Mouse (Mus musculus) kidney, postnatal 0 days (tissue): ENCODE results near the gene Nop14. TPM values are rescaled to one million over a fixed set of nuclear protein-coding genes. Genes with fewer than 3 reads are reported as not detected.

ENCODE experiments used
- ATAC-seq: fragments of 200-750 bp; cut with Nextera tagmentation; replicated peaks from 2 replicates; pipeline ENCODE4 v1.8.0; 2017; ENCODE audit warnings: low read depth, moderate number of reproducible peaks, moderate TSS enrichment, moderate library complexity; ENCODE audit not compliant: low FRiP score
- DNase-seq: peaks from one replicate; pipeline ENCODE4 v3.0.0-alpha.2; 2016; ENCODE audit warnings: low spot score
- H3K27ac ChIP-seq: fragments of 300-500 bp; sonication (generic); 2 replicates; pipeline ENCODE4 v1.5.1; 2014; ENCODE audit warnings: mild to moderate bottlenecking
- H3K27me3 ChIP-seq: fragments of 300-500 bp; sonication (generic); 2 replicates; pipeline ENCODE4 v1.6.1; 2014; ENCODE audit warnings: low read length, mixed read lengths; ENCODE audit not compliant: insufficient read depth
- H3K36me3 ChIP-seq: fragments of 300-500 bp; sonication (generic); 2 replicates; pipeline ENCODE4 v1.6.1; 2014; ENCODE audit warnings: low read length, mixed read lengths; ENCODE audit not compliant: insufficient read depth
- H3K4me1 ChIP-seq: fragments of 300-500 bp; sonication (generic); replicated peaks from 2 replicates; pipeline ENCODE4 v1.6.1; 2014; ENCODE audit warnings: antibody characterized with exemption, low read length, mixed read lengths; ENCODE audit not compliant: insufficient read depth
- H3K4me2 ChIP-seq: fragments of 300-500 bp; sonication (generic); 2 replicates; pipeline ENCODE4 v1.6.1; 2014; ENCODE audit warnings: mild to moderate bottlenecking, low read length, moderate library complexity, mixed read lengths
- H3K4me3 ChIP-seq: fragments of 300-500 bp; sonication (generic); replicated peaks from 2 replicates; pipeline ENCODE4 v1.5.1; 2014; ENCODE audit warnings: low read depth, low read length
- H3K9ac ChIP-seq: fragments of 300-500 bp; sonication (generic); 2 replicates; pipeline ENCODE4 v1.6.1; 2014; ENCODE audit warnings: low read depth, low read length
- H3K9me3 ChIP-seq: fragments of 300-500 bp; sonication (generic); replicated peaks from 2 replicates; pipeline ENCODE4 v1.6.1; 2016; ENCODE audit warnings: low read length, inconsistent platforms, mixed read lengths
- CTCF ChIP-seq: IDR thresholded peaks from 2 replicates; pipeline ENCODE4 v1.5.1; 2016; ENCODE audit warnings: antibody characterized with exemption, low read depth, mild to moderate bottlenecking, moderate library complexity
- WGBS: fragments of 180-500 bp; shearing (Covaris S2); extraction: QIAGEN DNeasy Blood & Tissue Kit; methylation state at CpG from one replicate; pipeline ENCODE4 v1.1.7; 2014; 5-methylcytosine and 5-hydroxymethylcytosine counted together
- polyA plus RNA-seq: library from polyadenylated mRNA; unstranded; fragments of >200 nt; fragmentation: Nextera tagmentation; extraction: Ambion mirVana; gene quantifications from 2 replicates; pipeline ENCODE4 v1.2.1, GENCODE M21; 2015

Nop14 gene
- polyA plus RNA-seq, 1 experiment from 2014 or later = 22.3 TPM

DNA sequence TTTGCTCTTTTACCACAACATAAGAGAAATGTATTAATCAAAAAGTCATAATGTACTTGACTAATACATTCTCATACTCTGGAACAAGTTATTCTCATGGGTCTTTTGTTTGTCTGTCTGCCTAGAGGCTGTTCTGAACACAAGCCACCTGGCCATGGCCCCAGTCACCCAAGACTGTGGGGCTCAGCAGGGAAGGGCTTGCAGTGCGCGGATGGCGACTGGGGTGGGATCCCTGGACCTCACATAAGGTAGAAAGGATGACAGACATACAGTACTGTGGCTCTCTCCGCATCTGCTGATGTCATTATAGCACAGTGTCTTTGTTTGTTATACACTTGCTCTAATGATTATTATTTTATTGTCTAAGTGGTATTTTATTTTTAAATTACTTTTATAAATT lies 69.2 kb downstream of the Nop14 start:
- Histone ChIP-seq H3K27me3 (no peaks in the 10 kb centered on the region), H3K4me1 (no peaks in the 10 kb centered on the region), H3K36me3 (peaks cover 4% of the 10 kb centered on the region; the same call in 1 of the 2 replicates), H3K4me2 (no peak overlapping the region), H3K4me3 (no peak overlapping the region), H3K27ac (no peak overlapping the region), H3K9ac (no peak overlapping the region), H3K9me3 (no peaks in the 10 kb centered on the region)
- DNase-seq (no peak), ATAC-seq (no peak)
- TF ChIP-seq CTCF = no peak
- WGBS = 60% methylated on average over 4 of the region's 4 CpGs

DNA sequence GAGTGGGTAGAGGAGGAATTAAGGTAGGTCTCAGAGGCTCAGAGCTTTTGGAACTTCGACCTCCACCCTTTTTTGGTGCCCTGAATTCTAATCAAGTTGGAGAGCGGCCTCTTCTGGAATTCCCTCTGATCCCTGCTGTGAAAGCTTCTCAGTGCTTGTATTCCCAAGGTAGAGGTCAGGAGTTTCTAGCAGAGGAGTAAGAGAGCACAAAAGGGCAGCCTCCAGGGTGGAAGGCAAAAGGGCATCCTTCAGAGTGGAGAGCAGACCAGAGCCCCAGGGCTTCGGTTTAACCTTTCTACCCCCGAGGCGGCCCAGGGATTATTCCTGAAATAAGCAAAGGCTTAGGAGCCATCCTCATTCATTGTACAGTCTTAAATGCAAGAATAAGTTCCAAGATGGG lies 69.9 kb downstream of the Nop14 start:
- Histone ChIP-seq H3K4me3 (no peak overlapping the region), H3K36me3 (peaks cover 4% of the 10 kb centered on the region; the same call in 1 of the 2 replicates), H3K9me3 (no peaks in the 10 kb centered on the region), H3K4me1 (no peaks in the 10 kb centered on the region), H3K27me3 (no peaks in the 10 kb centered on the region), H3K9ac (no peak overlapping the region), H3K4me2 (no peak overlapping the region), H3K27ac (no peak overlapping the region)
- no peak for DNase-seq
- no peak for ATAC-seq
- no peak for TF ChIP-seq CTCF
- 40% methylated on average over 5 of the region's 5 CpGs for WGBS

Other genes starting within 250 kb of the Nop14 start
- 16.5 and 17.6 TPM in 2 replicates for gene Tnip2, start 146.2 kb downstream of the Nop14 start, polyA plus RNA-seq
- 6.2 and 8.9 TPM in 2 replicates for gene Sh3bp2, start 134.3 kb downstream of the Nop14 start, polyA plus RNA-seq
- gene Add1, start 86.5 kb downstream of the Nop14 start, polyA plus RNA-seq = 130 and 143 TPM in 2 replicates
- gene Mfsd10, start 22.9 kb downstream of the Nop14 start, polyA plus RNA-seq = 86.9 and 108 TPM in 2 replicates
- gene Grk4, start 231 bp upstream of the Nop14 start, polyA plus RNA-seq = 2.2 and 3.6 TPM in 2 replicates
- 4.1 and 5.6 TPM in 2 replicates for gene Htt, start 101.6 kb upstream of the Nop14 start, polyA plus RNA-seq
- 0.25 and 0.64 TPM in 2 replicates for gene Msantd1, start 247.9 kb upstream of the Nop14 start, polyA plus RNA-seq